Mouse (Mus musculus) neural tube, embryonic 10.5 days (tissue): ENCODE measurements around the gene BC016579.

Experiments
- DNase-seq: peaks from one replicate; pipeline ENCODE4 v3.0.0-alpha.2; 2017; ENCODE audit warnings: low spot score; ENCODE audit errors: extremely low spot score

Gene BC016579

DNA sequence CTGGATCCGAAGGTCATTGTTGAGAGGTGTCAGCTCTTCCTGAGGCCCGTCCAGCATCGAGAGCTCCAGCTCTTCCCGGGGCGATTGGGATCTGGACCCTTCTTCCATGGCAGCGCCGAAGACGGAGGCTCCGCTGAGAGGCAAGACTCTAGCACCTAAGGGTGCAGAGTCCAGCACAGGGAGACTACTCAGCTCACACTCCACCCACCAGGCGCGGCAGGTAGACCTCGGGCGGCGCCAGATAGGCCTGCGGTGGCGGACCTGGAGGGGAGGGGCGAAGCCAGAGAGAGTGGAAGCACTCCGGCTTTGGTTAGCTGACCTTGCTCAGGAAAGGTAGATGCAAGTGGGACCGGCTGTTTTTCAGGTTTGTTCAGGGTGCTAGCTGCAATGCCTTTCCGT lies at the start of gene BC016579:
BC016579 (minus strand) TSS at position 135 of the 399 bp plus-strand sequence.
- DNase-seq, result peak; percentile 19

GRCm38 (mm10) chr16:45699301-45699700 lies 45.4 kb upstream of the BC016579 start:
- no peak for DNase-seq

DNA sequence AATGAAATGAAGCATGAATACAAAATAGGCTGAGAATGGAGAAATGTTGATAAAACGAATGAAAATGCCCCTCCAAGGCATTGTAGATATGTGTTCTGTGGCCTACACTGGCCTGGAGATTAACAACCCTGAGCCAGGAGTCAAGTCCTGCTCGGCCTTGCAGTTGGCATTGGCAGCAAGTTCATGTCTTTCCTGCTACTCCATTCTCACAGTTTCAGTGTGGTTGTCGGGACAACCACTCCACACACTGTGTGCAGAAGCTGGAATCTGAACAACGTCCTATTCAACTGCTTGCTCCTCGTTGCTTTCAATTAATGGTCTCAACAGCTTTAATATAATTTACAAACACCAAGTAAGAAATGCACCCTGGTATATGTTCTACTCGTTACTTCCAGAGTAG lies 44.1 kb upstream of the BC016579 start:
- DNase-seq, result no peak

DNA sequence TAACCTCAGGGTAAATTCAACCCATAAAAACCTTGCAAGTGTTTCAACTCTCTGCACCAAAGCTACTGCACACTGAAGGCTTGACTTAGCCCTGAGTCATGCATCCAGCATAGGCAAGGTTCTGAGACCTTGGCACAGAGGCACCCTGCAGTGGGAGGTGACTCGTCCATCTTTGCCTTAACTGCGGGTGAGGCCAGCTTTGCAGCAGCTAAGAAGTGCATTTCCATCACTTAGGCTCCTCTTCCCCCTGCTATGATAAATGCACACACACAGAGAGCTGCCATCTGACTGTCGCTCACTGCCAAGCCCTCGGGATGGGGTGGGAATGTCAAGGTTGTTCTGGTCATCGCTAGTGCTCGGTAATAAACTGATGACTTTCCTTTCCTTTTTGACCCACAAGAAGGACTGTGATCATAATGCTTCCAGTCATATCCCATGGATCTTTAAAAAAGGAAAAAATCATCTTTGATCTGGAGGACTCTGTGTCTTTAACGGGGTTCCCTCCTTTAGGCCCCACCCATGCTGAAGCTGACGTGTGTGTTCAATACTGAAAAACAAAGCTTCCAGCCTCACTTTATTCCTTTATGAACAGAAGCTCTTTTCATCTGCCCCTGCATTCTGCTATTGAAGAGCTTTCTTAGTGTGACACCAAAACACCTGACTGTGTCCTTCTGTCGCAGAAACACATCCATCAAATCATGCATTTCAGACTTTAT lies 41.7 kb upstream of the BC016579 start:
- DNase-seq, result no peak

- DNase-seq, result no peak
Observed at GRCm38 (mm10) chr16:45693558-45693957, 39.7 kb upstream of the BC016579 start, which contains the start of gene Tmprss7. Gene Tmprss7, minus strand, starts transcription at chr16:45693658.

DNA sequence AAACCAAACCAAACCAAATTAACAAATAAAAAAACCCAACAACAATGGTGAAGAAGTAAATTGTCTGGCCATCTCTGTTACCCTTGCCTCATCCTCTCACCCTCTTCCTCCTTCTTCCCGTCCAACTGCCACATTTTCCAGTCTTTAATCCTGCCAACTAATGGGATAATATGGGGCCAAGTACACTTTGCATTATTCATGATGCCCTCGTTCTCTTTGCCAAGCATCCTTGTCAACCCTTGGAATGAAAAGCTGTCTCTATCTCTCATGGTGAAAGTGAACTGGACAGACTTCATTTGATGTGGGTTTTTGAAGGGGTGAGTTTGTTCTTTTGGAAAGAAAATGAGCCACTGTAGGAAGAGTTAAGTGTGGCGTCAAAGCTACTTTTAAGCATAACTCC lies 39.0 kb upstream of the BC016579 start:
- DNase-seq, result no peak

DNA sequence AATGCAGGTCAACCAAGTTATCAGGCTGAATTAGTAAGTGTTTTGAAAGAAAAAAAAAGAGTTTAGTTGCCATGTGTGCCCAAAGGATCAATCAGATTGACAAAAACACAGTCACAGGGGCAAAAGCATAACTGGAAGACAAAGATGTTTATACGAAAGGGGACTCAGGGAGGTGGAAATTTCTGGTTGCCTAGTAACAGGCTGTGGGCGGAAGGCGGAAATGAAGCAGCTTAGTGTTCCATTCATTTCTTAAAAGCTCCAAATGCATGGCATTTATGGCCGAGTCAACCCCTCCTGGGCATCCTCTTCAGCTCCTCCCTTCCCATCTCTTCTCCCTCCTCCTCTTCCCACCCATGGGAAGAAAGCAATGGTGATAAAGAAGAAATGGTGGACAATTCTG lies 36.3 kb upstream of the BC016579 start:
- no peak for DNase-seq

DNA sequence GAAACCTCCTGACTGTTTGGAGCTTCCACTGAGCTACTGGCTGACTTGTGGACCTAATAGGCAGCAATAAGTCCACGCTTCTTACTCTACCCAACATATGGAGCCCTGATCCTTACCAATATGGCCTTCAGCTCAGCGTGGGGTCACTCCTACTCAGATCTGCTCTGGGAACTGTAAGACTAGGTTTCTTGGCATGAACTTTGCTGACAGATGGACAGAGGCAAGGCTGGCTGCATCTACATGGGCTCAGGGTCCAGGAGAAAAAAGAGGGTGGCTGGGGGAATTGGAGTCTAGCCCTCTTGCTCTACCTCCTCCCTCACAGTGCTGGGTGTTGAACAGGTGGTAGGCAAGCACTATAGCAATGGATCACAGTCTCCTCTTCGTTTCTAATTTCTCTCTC lies 33.0 kb upstream of the BC016579 start:
- no peak for DNase-seq

DNA sequence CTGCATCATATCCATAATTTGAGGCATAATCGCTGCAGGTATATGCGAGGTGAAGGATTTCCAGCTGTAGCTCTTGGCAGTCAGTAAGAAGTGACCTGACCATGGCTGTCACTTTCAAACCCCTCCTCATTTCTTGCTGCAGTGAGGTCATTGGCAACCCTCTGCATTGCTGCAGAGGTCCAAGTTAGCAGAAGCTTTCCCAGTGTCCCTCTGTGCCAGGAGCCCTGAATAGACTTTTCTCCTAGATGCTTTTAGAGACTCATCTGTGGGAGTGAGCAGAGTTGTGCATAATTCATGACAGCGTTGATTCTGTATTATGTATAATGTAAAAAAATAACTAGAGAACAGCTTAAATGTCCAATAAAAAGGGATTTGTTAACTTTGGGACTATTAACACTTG lies 31.4 kb upstream of the BC016579 start:
- DNase-seq, result no peak

DNA sequence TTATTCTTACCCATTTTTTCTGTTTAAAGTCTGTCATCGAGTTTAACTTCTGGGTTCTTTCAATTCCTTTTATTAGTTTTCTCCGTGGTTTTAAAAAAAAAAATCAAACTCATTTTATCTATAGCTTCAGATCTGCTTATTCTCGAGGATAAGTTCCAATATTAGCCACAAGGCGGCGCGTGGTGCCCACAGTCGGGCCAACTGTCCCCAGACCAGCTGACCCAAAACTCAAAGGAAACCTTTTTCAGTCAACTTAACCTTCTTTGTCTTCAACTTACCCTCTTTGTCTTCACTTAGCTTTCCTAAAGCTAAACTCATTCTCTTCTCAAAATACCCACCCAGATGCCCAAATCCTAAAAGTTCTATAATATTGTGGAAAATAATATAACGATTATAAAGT lies 30.9 kb upstream of the BC016579 start:
- DNase-seq, result peak; percentile 68

- DNase-seq, result no peak
Observed at GRCm38 (mm10) chr16:45676462-45676861, 22.6 kb upstream of the BC016579 start.

DNA sequence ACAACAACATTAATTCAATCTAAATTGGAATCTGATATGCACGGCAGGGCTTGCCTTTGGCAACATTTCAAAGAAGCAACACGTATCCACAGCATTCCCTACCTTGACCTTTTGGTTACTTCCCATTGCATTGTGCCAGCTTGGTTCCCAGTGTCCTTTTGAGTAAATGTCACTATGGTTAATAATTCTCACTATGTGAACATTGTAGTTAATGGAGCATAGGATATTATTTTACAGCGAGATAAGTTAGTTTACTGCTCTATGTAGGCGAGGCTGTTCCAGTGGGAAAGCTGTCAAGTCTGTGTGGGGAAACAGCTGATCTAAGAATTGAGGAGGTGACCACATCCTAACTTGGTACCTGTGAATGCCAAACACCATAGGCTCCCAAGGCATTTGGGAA lies 16.1 kb upstream of the BC016579 start:
- DNase-seq, result no peak

DNA sequence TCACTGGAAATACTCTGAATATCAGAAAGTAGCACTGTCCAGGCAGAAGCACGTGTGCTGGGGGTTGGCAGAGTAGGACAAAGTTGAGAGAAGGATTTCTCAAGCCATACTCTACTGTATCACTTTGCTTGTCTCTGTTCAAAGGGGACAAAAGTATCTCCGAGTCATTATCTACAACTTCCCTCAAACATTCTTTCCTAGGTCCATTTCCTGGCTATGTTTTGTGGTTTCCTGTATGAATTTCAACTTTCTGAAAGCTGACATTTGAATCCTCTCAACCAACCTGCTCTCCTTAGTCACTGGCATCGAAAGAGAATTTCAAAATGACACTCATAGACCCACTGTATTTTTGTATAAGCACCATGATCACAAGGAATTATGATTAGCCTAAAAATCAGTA lies 14.3 kb upstream of the BC016579 start:
- DNase-seq, result no peak

- DNase-seq, result no peak
Observed at GRCm38 (mm10) chr16:45666136-45666535, 12.3 kb upstream of the BC016579 start.

GRCm38 (mm10) chr16:45662381-45662780 lies 8.5 kb upstream of the BC016579 start:
- DNase-seq, result no peak

DNA sequence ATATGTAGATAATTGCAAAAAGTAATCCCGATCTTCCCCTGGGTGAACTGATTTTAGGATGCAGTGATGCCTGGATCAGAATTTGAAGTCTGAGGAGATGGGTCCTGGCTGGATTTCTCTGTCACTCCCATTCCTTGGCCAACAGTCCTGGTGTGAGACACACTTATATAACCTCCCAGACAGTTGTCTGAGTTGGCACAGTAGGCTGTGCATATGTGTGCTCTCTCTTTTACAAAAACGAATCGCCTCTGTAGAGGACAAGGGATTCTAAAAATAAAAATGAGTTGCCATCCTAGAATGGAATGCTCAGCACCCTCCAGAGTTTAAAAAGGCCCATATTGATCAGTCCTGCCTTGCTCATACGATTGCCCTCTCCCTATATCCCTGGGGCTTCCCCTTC lies 5.7 kb upstream of the BC016579 start:
- no peak for DNase-seq

DNA sequence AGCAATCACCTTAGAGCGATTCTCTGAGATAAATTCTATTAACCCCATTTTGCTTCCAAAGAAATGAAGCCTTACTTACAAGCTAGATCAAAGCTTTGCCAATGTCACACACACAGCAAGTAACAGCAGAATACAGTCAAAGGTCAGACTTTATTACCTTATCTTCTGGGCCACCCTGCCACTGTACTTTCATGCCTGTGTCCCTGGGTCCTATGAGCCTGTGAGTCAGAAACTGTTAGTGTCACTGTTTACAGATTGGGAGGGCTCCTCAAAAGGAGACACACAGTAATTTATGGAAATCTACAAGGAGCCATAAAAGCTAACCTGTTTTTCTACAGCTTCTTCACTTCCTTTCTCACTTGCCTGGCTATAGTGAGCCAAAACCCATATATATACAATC lies 4.4 kb upstream of the BC016579 start:
- no peak for DNase-seq

- DNase-seq, result no peak
Observed at GRCm38 (mm10) chr16:45657574-45658159, 3.8 kb upstream of the BC016579 start.

GRCm38 (mm10) chr16:45654465-45654864 lies 597 bp upstream of the BC016579 start:
- DNase-seq, result no peak

- no peak for DNase-seq
Observed at GRCm38 (mm10) chr16:45653009-45653933, 597 bp downstream of the BC016579 start.

- DNase-seq, result no peak
Observed at GRCm38 (mm10) chr16:45651497-45651896, 2.4 kb downstream of the BC016579 start.

- DNase-seq, result no peak
Observed at GRCm38 (mm10) chr16:45644380-45644779, 9.5 kb downstream of the BC016579 start.
